Mouse (Mus musculus) gastrocnemius, postnatal 14 days (tissue): ENCODE data around the gene Vwf. TPM values are rescaled to one million over a fixed set of nuclear protein-coding genes. Genes with fewer than 3 reads are reported as not detected.

Experiments
- DNase-seq: peaks from one replicate; pipeline ENCODE4 v3.0.0; 2021; ENCODE audit warnings: mixed read lengths
- intact Hi-C: fragments of 180-260 bp; cut with DNase I; formaldehyde crosslinking; loops from one replicate; pipeline ENCODE4 v1.15.1; 2025; ENCODE audit warnings: low total_unique reads
- total RNA-seq, 2 experiments: library from RNA; stranded (reverse); gene quantifications; 2 replicates each; pipeline ENCODE4 v1.2.3; 2021

Gene Vwf
- total RNA-seq, 2 experiments from 2014 or later: 25.4 to 29.5 TPM

- no peak for DNase-seq
- intact Hi-C loops: no loop called here
Measured at GRCm38 (mm10) chr6:125539423-125539822, 7.2 kb upstream of the Vwf start.

GRCm38 (mm10) chr6:125540199-125540598, 6.4 kb upstream of the Vwf start:
- no peak for DNase-seq

DNA sequence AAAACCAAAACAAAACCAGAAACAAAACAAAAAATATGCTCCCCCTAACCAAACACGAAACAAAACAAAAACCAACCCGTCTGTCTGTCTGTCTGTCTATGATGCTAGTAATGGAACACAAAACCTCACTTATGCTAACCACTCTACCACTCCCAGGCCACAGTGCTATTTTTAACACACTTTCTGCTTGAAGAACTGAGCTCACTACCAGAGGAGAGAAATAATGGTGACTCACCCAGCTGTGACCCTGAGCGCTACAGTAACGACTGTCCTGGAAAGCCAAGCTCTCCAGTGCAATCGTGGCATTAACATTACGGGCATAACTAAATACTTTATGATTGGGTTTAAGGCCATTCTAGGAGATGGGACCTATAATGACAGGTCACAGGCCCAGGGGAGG, 5.7 kb upstream of the Vwf start:
- DNase-seq: no peak
- intact Hi-C loops: no loop called here

More at GRCm38 (mm10) chr6:125540199-125540598, 6.4 kb upstream of the Vwf start:
- intact Hi-C loops: no loop called here

DNA sequence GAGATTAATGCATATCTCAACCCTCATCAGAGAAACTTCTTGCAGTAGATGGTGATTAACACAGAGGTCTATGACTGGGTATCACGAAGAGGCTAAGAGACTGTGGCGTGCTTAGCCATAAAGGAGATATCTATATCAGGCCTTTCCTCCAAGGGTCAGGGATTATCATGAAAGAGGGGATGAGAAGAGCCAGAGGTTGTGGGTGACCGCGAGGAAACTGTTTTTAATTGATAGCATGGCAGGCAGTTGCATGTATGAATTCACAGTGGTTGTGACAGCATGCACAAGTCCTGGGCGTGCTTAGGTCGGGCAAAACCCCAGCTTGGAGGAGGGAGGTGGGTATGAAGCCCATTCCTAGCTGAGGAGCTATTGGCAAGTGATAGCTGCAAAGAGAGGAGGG, 5.3 kb upstream of the Vwf start:
- intact Hi-C loops: no loop called here
- no peak for DNase-seq

DNA sequence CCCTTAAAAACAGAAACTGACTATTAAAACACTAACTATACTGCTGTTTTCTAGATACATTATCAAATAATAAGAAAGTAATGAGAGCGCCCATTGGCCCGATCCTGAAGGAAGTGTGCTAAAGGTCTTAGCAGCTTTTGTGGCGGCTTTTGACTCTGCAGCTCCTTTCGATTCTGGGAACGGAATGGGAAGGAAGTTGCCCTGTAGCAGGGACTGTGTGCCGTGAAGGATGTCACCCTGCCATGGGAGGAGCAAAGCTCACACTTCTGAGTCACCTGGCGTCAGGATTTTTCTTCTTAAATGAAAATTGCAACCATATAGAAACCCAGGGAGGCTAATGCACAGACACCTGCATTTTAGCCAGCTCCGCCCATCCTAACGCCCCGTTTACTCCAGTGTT, 1.8 kb downstream of the Vwf start:
- intact Hi-C loops: no loop called here
- no peak for DNase-seq

DNA sequence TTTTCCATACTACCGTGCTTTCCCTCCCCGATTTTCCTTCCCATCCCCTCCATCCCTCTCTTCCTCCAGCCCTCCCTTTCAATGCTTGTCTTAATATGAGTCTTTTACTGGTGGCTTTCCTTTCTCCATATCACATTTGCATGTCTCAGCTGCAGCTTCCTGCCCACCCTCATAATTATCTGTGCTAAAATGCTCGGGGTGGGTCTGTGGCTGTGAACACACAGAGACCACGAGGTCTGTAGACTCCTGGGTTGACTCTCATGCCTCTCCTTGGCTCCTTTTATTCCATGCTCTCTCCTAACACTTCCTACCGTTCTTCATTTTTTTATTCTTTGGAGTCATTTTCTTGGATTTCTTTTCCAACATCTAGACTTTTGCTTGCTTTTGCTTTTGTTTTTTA, 3.6 kb downstream of the Vwf start:
- intact Hi-C loops: no loop called here
- no peak for DNase-seq

DNA sequence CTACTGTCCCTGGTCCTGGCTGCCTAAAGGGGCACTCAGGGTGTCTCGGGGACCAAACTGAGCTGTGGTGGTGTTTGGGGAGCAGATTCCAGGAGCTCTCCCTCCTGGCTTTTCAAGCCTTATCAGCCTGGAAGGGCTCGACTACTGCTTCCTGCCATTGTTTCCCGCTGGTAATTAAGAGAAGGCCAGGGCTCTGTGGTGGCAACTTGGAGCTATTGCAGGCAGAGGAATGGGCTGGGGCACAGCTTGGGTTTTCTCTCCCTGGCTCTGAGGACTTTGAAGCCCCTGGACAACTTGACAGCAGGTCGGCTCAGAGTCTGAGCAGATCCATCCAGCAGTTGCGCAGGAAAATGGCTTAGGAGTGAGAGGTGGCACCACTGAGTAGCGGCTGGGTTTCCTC, 6.2 kb downstream of the Vwf start:
- intact Hi-C loops: no loop called here
- DNase-seq: no peak

DNA sequence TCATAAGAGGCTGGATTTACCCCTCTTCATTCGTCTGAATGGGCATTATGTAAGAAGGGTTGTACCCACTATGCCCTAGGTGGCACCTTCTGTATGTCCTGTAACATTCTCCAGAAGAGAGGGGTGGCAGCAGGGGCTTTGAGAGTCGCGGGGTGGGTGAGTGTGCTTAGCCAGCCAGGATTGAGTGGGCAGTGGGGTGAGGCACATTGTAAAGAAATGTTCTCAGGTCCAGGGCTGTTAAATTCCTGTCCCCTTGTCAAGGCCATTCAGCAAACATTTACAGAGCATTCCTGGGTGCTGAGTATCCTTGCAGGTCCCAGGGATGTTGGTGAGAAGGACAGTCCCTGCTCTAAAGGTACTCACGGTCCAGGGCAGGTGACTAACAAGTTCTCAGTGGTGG, 7.0 kb downstream of the Vwf start:
- intact Hi-C loops: no loop called here
- no peak for DNase-seq

GRCm38 (mm10) chr6:125558831-125559230, 12.3 kb downstream of the Vwf start:
- DNase-seq: no peak
- intact Hi-C loops: no loop called here

- intact Hi-C loops: no loop called here
- no peak for DNase-seq
Measured at GRCm38 (mm10) chr6:125561031-125561430, 14.5 kb downstream of the Vwf start.

GRCm38 (mm10) chr6:125561521-125561920, 14.9 kb downstream of the Vwf start:
- intact Hi-C loops: no loop called here
- DNase-seq: no peak

DNA sequence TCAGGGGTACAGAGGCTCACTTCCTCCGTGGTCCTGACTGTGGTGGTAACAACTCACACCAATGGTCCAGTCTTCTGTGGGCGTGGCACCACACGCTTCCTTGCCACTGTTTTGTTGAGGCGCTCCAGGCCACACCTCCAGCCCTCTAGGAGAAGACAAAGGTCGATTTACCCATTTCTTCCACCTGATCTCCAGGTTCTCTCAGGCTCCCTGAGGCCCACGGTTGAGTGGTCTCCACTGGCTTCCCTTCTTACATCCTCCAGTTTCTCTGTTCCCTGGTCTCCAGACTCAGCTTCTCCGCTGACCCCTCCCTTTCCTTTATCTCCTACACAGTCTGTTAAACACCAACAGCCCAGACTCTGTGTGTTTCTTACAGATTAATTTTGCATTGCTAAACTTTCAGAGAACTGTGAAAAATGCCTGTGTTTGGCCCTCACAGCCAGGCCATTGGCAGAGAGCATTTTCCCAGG, 18.3 kb downstream of the Vwf start:
- DNase-seq: no peak
- intact Hi-C loops: no loop called here

GRCm38 (mm10) chr6:125565326-125565725, 18.8 kb downstream of the Vwf start:
- intact Hi-C loops: no loop called here
- DNase-seq: no peak

- no peak for DNase-seq
Measured at GRCm38 (mm10) chr6:125566656-125567055, 20.1 kb downstream of the Vwf start.

GRCm38 (mm10) chr6:125568381-125568780, 21.8 kb downstream of the Vwf start:
- intact Hi-C loops: no loop called here
- DNase-seq: no peak

More at GRCm38 (mm10) chr6:125566656-125567055, 20.1 kb downstream of the Vwf start:
- intact Hi-C loops: no loop called here

- intact Hi-C loops: no loop called here
- peak; percentile 79 for DNase-seq
Measured at GRCm38 (mm10) chr6:125572291-125573188, 26.0 kb downstream of the Vwf start.

DNA sequence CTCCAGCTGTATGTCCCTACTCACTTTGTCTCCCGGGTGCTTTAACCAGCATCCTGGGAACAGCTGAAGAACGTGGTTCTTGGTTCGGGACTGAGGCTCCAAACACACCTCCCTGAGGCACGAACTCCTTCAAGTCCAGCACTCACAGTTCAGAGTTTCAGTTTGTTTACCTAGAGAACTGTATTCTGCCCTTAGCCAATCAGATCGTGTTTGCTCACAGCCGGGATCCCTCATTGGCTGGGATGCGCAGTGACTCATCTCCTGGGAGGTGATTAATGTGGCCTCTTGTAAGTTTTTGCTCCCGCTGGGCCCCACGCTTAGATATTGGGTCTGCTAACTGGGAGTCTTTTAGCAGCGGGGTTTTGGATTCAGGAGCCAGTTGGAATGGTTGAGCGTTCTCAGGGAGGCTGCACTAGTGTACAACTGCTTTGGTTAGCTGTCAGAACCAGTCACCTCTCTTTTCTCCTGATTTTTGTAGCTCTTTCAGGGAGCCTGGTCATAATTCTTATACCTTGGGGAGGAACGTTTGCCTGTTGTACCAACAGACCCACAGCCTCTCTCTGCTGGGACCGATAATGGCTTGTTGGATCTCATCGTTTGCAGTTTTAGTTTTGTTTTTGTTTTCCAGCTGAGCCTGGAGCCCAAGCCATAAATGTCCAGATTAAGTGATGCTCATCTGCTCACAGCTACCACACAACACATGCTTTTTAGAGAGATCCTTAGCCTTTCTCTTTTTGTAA, 26.8 kb downstream of the Vwf start:
- intact Hi-C loops: no loop called here
- DNase-seq: peak; percentile 75

- DNase-seq: no peak
- intact Hi-C loops: no loop called here
Measured at GRCm38 (mm10) chr6:125575080-125575479, 28.5 kb downstream of the Vwf start.

DNA sequence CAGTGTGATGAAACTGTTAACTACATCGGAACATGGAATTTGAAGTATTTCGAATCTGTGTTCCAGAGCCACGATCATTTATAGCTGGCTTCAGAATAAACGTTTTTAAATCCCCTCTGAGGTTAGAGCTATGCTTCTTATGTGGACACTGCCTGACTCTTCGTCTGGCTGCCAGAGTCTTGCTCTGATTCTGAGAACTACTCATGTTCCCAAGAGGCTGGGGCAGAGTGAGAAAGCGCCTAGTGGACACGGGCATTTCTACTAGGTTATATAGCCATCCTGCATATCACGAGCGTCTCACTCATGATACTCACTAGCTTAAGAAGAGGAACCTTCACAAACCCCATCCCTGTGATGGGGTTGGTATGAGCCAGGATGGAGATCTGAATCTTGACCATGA, 30.7 kb downstream of the Vwf start:
- intact Hi-C loops: no loop called here
- DNase-seq: no peak

DNA sequence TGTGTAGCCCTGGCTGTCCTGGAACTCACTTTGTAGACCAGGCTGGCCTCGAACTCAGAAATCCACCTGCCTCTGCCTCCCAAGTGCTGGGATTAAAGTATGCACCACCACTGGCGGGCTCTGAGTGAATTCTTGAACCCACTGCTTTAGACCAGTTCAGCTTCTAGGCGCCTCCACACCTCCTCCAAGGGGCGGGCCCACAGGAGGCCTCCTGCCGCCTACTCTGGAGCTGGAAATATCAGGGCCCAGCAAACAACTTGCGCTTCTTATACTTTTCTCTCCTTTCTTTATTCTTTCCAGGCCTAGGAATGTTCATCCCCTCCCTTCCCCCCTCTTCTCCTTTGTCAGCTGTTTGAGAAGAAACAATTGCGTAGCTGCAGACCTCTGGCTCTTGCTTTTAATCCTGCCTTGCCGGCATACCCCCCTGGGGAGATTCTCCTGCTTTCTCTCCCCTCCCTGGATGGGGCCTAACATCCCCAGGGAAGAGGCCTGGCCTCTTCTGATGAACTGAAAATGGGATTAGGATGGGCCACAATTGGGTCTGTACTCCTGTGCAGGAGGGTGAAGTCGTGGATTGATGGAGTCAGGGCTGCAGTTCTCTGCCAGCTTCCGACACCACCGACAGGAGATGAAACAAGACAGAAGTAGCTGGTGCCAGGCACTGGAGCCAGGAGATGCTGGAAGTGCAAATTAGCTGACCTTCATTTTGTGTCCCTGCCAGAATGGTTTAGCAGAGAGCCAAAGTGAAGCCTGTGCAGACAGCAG, 31.5 kb downstream of the Vwf start:
- DNase-seq: peak; percentile 54
- intact Hi-C loops: no loop called here
